Mouse (Mus musculus): ENCODE data around the gene Bnipl. TPM values are rescaled to one million over a fixed set of nuclear protein-coding genes. Genes with fewer than 3 reads are reported as not detected.

Gene Bnipl
- polyA plus RNA-seq, 2 experiments from 2014 or later, result not detected

- no peak for ATAC-seq
Observed at GRCm38 (mm10) chr3:95277149-95277551, 26.2 kb upstream of the Bnipl start.

- ATAC-seq, result no peak
Observed at GRCm38 (mm10) chr3:95276428-95276934, 25.5 kb upstream of the Bnipl start.

GRCm38 (mm10) chr3:95275161-95275560 lies 24.2 kb upstream of the Bnipl start:
- no peak for ATAC-seq

GRCm38 (mm10) chr3:95274453-95274852 lies 23.5 kb upstream of the Bnipl start:
- no peak for ATAC-seq

GRCm38 (mm10) chr3:95273471-95273870 lies 22.5 kb upstream of the Bnipl start:
- ATAC-seq, result no peak

- ATAC-seq, result no peak
Observed at GRCm38 (mm10) chr3:95270766-95271364, 19.9 kb upstream of the Bnipl start.

- ATAC-seq, result no peak
Observed at GRCm38 (mm10) chr3:95269789-95270188, 18.8 kb upstream of the Bnipl start.

- no peak for ATAC-seq
Observed at GRCm38 (mm10) chr3:95267855-95268254, 16.9 kb upstream of the Bnipl start.

GRCm38 (mm10) chr3:95266052-95266451 lies 15.1 kb upstream of the Bnipl start:
- ATAC-seq, result no peak

- ATAC-seq, result no peak
Observed at GRCm38 (mm10) chr3:95264724-95265123, 13.7 kb upstream of the Bnipl start.

GRCm38 (mm10) chr3:95263089-95263739 lies 12.2 kb upstream of the Bnipl start:
- ATAC-seq, result peak; percentile 36

- no peak for ATAC-seq
Observed at GRCm38 (mm10) chr3:95261975-95262374, 11.0 kb upstream of the Bnipl start.

- no peak for ATAC-seq
Observed at GRCm38 (mm10) chr3:95256931-95257330, 5.9 kb upstream of the Bnipl start.

GRCm38 (mm10) chr3:95250361-95250760 lies 632 bp downstream of the Bnipl start:
- ATAC-seq, result no peak

- no peak for ATAC-seq
Observed at GRCm38 (mm10) chr3:95247660-95248336, 3.2 kb downstream of the Bnipl start.

- ATAC-seq, result no peak
Observed at GRCm38 (mm10) chr3:95246465-95247231, 4.3 kb downstream of the Bnipl start.

- ATAC-seq, result no peak
Observed at GRCm38 (mm10) chr3:95243086-95243485, 7.9 kb downstream of the Bnipl start.

GRCm38 (mm10) chr3:95241498-95241897 lies 9.5 kb downstream of the Bnipl start, which contains the start of gene Gm128:
Gm128 (minus strand) TSS chr3:95241598.
- no peak for ATAC-seq

- no peak for ATAC-seq
Observed at GRCm38 (mm10) chr3:95240900-95241299, 10.1 kb downstream of the Bnipl start.

- ATAC-seq, result no peak
Observed at GRCm38 (mm10) chr3:95239971-95240370, 11.0 kb downstream of the Bnipl start.

- ATAC-seq, result no peak
Observed at GRCm38 (mm10) chr3:95239022-95239421, 12.0 kb downstream of the Bnipl start.

- no peak for ATAC-seq
Observed at GRCm38 (mm10) chr3:95237541-95238099, 13.4 kb downstream of the Bnipl start.
